Mouse (Mus musculus): ENCODE results near the gene Ssr3. TPM values are rescaled to one million over a fixed set of nuclear protein-coding genes. Genes with fewer than 3 reads are reported as not detected.

Gene Ssr3
- polyA plus RNA-seq, 1 experiment, result 21.9 TPM

DNA sequence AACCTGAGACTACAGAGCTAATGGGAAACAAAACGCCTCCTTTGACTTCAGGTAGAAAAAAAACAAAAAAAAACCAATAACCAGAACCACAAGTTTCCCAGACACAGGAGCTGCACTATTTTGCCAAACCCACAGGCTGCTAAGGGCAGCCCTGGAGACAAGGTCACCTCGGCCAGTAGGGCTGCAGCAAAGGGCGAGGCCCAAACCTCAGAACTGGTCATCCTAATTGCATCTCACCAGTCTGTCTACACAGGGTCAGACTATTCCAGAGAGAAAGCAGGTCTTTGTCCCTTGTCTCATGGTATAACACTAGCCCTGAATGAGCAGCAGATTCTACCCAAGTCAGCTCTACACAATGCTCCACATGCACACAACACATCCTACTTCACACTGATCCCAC is 17.7 kb downstream of the Ssr3 start:
- 89% methylated on average over 3 of the region's 3 CpGs for WGBS
- H3K36me3 ChIP-seq (ENCODE audit: control insufficient read depth, insufficient read depth, low read length), result peaks cover 3% of the 10 kb centered on the region; the same call in 1 of the 2 replicates
- no peak overlapping the region for H3K4me3 ChIP-seq (ENCODE audit: extremely low read depth, insufficient read depth, insufficient read length)
- H3K27me3 ChIP-seq (ENCODE audit: control insufficient read depth, insufficient read depth, low read length), result no peaks in the 10 kb centered on the region
- no peak overlapping the region for H3K27ac ChIP-seq (ENCODE audit: insufficient read depth, low read length)
- H3K4me1 ChIP-seq (ENCODE audit: control insufficient read depth, insufficient read depth, insufficient read length), result no peaks in the 10 kb centered on the region
- TF ChIP-seq CTCF (IDR thresholded peaks at IDR 0.05; ENCODE audit: extremely low read depth, insufficient read depth, insufficient read length, insufficient replicate concordance) (no peak), POLR2A (IDR thresholded peaks at IDR 0.05; ENCODE audit: low read depth, low read length) (no peak)
- DNase-seq (ENCODE audit: low read depth in 1 of 2, low spot score in 2 of 2), result no peak

DNA sequence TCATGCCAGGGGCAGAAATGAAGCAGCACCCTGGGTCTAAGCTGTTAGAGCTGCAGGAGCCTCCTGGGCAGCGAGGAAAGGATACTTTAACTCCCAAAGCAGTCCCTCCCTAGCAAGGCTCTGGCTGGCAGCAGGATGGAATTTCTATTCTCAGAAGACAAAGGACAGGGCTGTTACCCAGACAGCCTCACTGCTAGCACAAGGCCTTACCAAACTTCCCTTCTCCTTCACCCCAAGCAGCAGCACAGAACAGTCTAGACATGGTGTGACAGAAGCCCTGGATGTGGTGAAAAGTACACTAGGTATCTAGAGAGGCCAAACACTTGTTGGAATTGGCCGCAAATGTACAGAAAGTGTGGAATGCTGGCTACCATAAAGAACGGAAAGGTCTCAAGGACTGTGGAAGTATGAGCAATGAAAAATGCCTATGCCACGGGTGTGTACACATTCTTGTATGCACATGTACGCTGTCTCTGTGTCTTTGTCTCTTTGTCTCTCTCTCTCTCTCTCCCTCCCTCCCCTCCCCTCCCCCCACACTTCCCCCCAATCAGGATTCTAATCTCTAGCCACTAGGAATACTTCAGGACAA is 18.7 kb downstream of the Ssr3 start:
- 91% methylated on average over 5 of the region's 5 CpGs for WGBS
- DNase-seq (ENCODE audit: low read depth in 1 of 2, low spot score in 2 of 2), result no peak
- TF ChIP-seq POLR2A (IDR thresholded peaks at IDR 0.05; ENCODE audit: low read depth, low read length) (no peak), CTCF (IDR thresholded peaks at IDR 0.05; ENCODE audit: extremely low read depth, insufficient read depth, insufficient read length, insufficient replicate concordance) (no peak)
- Histone ChIP-seq H3K36me3 (ENCODE audit: control insufficient read depth, insufficient read depth, low read length) (peaks cover 2% of the 10 kb centered on the region; the same call in 1 of the 2 replicates), H3K27me3 (ENCODE audit: control insufficient read depth, insufficient read depth, low read length) (no peaks in the 10 kb centered on the region), H3K4me3 (ENCODE audit: extremely low read depth, insufficient read depth, insufficient read length) (no peak overlapping the region), H3K27ac (ENCODE audit: insufficient read depth, low read length) (no peak overlapping the region), H3K4me1 (ENCODE audit: control insufficient read depth, insufficient read depth, insufficient read length) (no peaks in the 10 kb centered on the region)

DNA sequence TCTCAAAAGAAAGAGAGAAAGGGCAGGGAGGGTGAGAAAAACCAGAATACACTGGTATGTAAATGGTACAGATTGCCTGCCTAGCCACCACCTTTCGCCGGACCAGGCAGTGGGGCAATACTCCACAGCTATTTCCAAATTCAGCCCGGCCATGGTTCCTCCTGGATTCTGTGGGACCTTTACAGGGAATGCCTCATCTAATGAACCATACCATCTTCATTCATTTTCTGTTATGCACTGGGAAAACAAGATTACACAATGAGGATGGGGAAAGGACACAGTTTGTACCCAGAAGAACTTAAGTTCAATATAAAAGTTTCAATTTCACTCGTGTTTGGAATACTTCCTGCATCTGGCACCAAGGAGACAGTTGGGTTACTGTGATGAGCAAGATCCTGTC is 19.9 kb downstream of the Ssr3 start:
- H3K36me3 ChIP-seq (ENCODE audit: control insufficient read depth, insufficient read depth, low read length), result peaks cover 3% of the 10 kb centered on the region; the same call in 1 of the 2 replicates
- no peak for DNase-seq (ENCODE audit: low read depth in 1 of 2, low spot score in 2 of 2)
- 80% methylated on average over 4 of the region's 4 CpGs for WGBS
- H3K27me3 ChIP-seq (ENCODE audit: control insufficient read depth, insufficient read depth, low read length), result no peaks in the 10 kb centered on the region
- H3K27ac ChIP-seq (ENCODE audit: insufficient read depth, low read length), result no peak overlapping the region
- H3K4me3 ChIP-seq (ENCODE audit: extremely low read depth, insufficient read depth, insufficient read length), result no peak overlapping the region
- no peak for TF ChIP-seq CTCF (IDR thresholded peaks at IDR 0.05; ENCODE audit: extremely low read depth, insufficient read depth, insufficient read length, insufficient replicate concordance)
- H3K4me1 ChIP-seq (ENCODE audit: control insufficient read depth, insufficient read depth, insufficient read length), result no peaks in the 10 kb centered on the region

DNA sequence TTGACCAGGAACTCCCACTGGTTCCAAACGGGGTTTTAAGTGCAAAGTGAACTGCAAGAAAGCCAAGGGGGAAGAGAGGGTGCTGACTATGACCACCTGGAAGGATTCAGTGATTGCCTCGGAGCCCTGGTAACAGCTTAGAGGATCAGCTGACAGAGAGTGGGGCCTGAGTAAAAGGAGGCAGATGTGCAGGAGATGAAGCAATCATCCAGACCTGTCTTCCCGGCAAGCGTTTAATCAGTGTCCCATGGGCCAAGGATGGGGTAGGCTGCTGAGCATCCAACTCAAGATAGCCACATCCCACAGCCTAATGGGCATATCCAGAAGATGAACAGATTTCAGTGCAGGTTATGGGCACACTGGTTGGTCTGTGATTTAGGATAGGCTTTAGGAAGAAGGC is 24.5 kb downstream of the Ssr3 start:
- Histone ChIP-seq H3K36me3 (ENCODE audit: control insufficient read depth, insufficient read depth, low read length) (0 out of 2 replicates have a peak, but pooled peaks cover 2% of the 10 kb centered on the region), H3K4me1 (ENCODE audit: control insufficient read depth, insufficient read depth, insufficient read length) (no peaks in the 10 kb centered on the region), H3K27me3 (ENCODE audit: control insufficient read depth, insufficient read depth, low read length) (no peaks in the 10 kb centered on the region), H3K27ac (ENCODE audit: insufficient read depth, low read length) (no peak overlapping the region), H3K4me3 (ENCODE audit: extremely low read depth, insufficient read depth, insufficient read length) (no peak overlapping the region)
- DNase-seq (ENCODE audit: low read depth in 1 of 2, low spot score in 2 of 2), result no peak
- TF ChIP-seq POLR2A (IDR thresholded peaks at IDR 0.05; ENCODE audit: low read depth, low read length), result no peak
- WGBS, result 88% methylated on average over 4 of the region's 4 CpGs

DNA sequence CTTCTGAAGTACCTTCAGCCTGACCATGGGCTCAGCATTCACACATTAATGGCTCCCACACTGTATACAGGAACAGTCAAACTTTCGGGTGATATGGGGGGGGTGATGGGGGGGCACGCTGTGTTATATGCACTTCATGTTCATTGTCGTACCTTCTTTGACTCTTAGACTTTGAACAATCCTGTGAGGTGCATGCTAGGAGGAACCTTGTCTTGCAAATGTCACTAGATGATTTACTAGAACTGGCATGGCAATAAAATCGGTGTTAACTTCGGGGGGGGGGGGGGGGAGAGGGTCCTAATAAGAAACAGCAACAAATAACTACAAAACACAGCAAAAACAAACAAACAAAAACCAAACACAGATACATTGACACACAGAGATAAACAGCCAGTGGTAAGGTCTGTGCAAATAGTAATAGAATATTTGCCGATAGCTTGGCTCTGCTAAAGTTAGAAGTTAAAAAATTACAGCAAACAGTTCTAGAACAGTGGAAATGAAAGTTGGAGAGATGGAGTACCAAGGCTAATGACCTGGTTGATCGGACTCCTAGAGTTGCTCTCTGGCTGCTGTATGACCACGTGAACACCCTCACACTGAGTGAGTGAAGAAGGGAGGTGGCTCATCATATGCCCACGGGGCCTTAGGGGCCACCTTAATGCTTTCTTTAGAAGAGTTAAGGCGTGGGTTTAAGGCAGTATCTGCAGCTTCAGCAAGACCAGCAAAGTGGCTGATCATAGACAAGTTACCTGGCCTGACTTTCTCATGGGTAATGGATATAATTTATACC is 26.3 kb downstream of the Ssr3 start:
- no peak overlapping the region for H3K4me3 ChIP-seq (ENCODE audit: extremely low read depth, insufficient read depth, insufficient read length)
- DNase-seq (ENCODE audit: low read depth in 1 of 2, low spot score in 2 of 2), result no peak
- no peaks in the 10 kb centered on the region for H3K27me3 ChIP-seq (ENCODE audit: control insufficient read depth, insufficient read depth, low read length)
- 92% methylated on average over 9 of the region's 10 CpGs for WGBS
- 0 out of 2 replicates have a peak, but pooled peaks cover 2% of the 10 kb centered on the region for H3K36me3 ChIP-seq (ENCODE audit: control insufficient read depth, insufficient read depth, low read length)
- H3K4me1 ChIP-seq (ENCODE audit: control insufficient read depth, insufficient read depth, insufficient read length), result no peaks in the 10 kb centered on the region
- TF ChIP-seq POLR2A (IDR thresholded peaks at IDR 0.05; ENCODE audit: low read depth, low read length) (no peak), CTCF (IDR thresholded peaks at IDR 0.05; ENCODE audit: extremely low read depth, insufficient read depth, insufficient read length, insufficient replicate concordance) (no peak)
- no peak overlapping the region for H3K27ac ChIP-seq (ENCODE audit: insufficient read depth, low read length)

DNA sequence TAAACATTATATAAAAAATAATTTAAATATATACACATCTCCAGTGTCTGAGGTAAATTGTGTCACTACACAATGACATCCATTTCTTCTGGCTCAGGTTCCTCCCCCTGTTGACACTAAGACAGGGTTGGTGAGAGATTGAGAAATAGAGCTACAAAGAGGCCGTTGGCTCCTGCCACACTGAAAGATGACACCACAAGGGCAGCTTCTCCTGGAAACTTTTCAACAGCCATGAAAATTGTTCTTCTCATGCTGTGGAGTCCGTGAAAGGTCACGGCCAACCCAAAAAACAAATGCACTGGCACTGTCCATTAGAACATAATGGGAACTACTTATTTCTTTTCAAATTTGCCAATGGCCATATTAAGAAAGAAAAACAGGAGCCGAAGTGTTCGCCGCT is 27.2 kb downstream of the Ssr3 start:
- TF ChIP-seq POLR2A (IDR thresholded peaks at IDR 0.05; ENCODE audit: low read depth, low read length), result no peak
- no peak for TF ChIP-seq CTCF (IDR thresholded peaks at IDR 0.05; ENCODE audit: extremely low read depth, insufficient read depth, insufficient read length, insufficient replicate concordance)

DNA sequence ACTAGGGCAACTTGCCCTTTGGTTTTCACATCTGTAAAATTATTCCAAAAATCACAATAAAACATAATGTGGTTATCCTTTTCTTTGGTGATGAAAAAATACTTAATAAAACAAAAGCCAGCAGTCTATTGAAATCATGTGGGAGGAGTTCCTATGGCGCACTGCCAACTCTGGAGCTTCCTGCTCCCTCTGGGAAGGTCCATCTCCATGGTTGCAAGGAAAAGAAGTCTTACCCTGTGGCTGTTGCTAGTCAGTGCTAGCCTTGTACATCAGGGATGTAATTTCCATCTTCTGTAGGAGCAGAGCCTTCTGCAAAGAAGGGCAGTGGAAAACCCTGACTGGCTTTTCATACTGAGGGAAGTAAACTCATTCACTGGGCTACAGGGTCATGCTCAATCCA is 29.0 kb downstream of the Ssr3 start:
- 97% methylated on average over 1 of the region's 1 CpGs for WGBS
- no peaks in the 10 kb centered on the region for H3K36me3 ChIP-seq (ENCODE audit: control insufficient read depth, insufficient read depth, low read length)
- no peaks in the 10 kb centered on the region for H3K27me3 ChIP-seq (ENCODE audit: control insufficient read depth, insufficient read depth, low read length)
- H3K27ac ChIP-seq (ENCODE audit: insufficient read depth, low read length), result no peak overlapping the region
- no peaks in the 10 kb centered on the region for H3K4me1 ChIP-seq (ENCODE audit: control insufficient read depth, insufficient read depth, insufficient read length)
- no peak for DNase-seq (ENCODE audit: low read depth in 1 of 2, low spot score in 2 of 2)
- TF ChIP-seq POLR2A (IDR thresholded peaks at IDR 0.05; ENCODE audit: low read depth, low read length) (no peak), CTCF (IDR thresholded peaks at IDR 0.05; ENCODE audit: extremely low read depth, insufficient read depth, insufficient read length, insufficient replicate concordance) (no peak)
- H3K4me3 ChIP-seq (ENCODE audit: extremely low read depth, insufficient read depth, insufficient read length), result no peak overlapping the region

More for the DNA sequence above, 27.2 kb downstream of the Ssr3 start:
- no peak overlapping the region for H3K27ac ChIP-seq (ENCODE audit: insufficient read depth, low read length)
- no peaks in the 10 kb centered on the region for H3K27me3 ChIP-seq (ENCODE audit: control insufficient read depth, insufficient read depth, low read length)
- DNase-seq (ENCODE audit: low read depth in 1 of 2, low spot score in 2 of 2), result no peak
- 91% methylated on average over 6 of the region's 6 CpGs for WGBS
- no peaks in the 10 kb centered on the region for H3K4me1 ChIP-seq (ENCODE audit: control insufficient read depth, insufficient read depth, insufficient read length)
- no peak overlapping the region for H3K4me3 ChIP-seq (ENCODE audit: extremely low read depth, insufficient read depth, insufficient read length)
- H3K36me3 ChIP-seq (ENCODE audit: control insufficient read depth, insufficient read depth, low read length), result 0 out of 2 replicates have a peak, but pooled peaks cover 2% of the 10 kb centered on the region

Data from spleen, adult 2 months (tissue).